Mouse (Mus musculus) heart, adult 2 months (tissue): ENCODE measurements around the gene Coro2b. TPM values are rescaled to one million over a fixed set of nuclear protein-coding genes. Genes with fewer than 3 reads are reported as not detected.

Experiments used
- DNase-seq, 2 experiments: peaks; one replicate each; pipeline ENCODE4 v3.0.0; 2021
- H3K27ac ChIP-seq: fragments of 200-600 bp; 2 replicates; pipeline ENCODE4 v1.8.1; 2022
- H3K27me3 ChIP-seq: fragments of 200-500 bp; 2 replicates; pipeline ENCODE4 v1.6.1; 2012; ENCODE audit warnings: mild to moderate bottlenecking, low read length, inconsistent platforms, mixed read lengths; ENCODE audit not compliant: control insufficient read depth, insufficient read depth
- H3K36me3 ChIP-seq: fragments of 200-500 bp; 2 replicates; pipeline ENCODE4 v1.6.1; 2012; ENCODE audit warnings: low read length, inconsistent platforms; ENCODE audit not compliant: control insufficient read depth, insufficient read depth
- H3K4me1 ChIP-seq: fragments of 200-500 bp; 2 replicates; pipeline ENCODE4 v1.6.1; 2011; ENCODE audit warnings: low read length; ENCODE audit not compliant: control insufficient read depth, insufficient read depth
- H3K4me3 ChIP-seq: fragments of 200-600 bp; 2 replicates; pipeline ENCODE4 v1.8.1; 2022
- H3K79me2 ChIP-seq: fragments of 200-500 bp; replicated peaks from 2 replicates; pipeline ENCODE4 v1.6.1; 2012; ENCODE audit warnings: mild to moderate bottlenecking, inconsistent platforms, low read length, moderate library complexity, mixed read lengths; ENCODE audit not compliant: control insufficient read depth, insufficient read depth
- H3K9ac ChIP-seq: fragments of 200-500 bp; 2 replicates; pipeline ENCODE4 v1.6.1; 2012; ENCODE audit warnings: low read depth, mild to moderate bottlenecking, control low read depth, inconsistent platforms, low read length, mixed read lengths
- CTCF ChIP-seq: fragments of 200-600 bp; IDR thresholded peaks from 2 replicates; pipeline ENCODE4 v1.8.1; 2022; ENCODE audit warnings: antibody characterized with exemption, mild to moderate bottlenecking, moderate library complexity
- EP300 ChIP-seq: fragments of 200-500 bp; IDR thresholded peaks from 2 replicates; pipeline ENCODE4 v1.6.1; 2011; ENCODE audit warnings: low read depth, low read length, control low read depth; ENCODE audit not compliant: insufficient read depth
- POLR2A ChIP-seq: fragments of 200-500 bp; IDR thresholded peaks from 2 replicates; pipeline ENCODE4 v1.6.1; 2011; ENCODE audit warnings: mild to moderate bottlenecking, low read depth, low read length, control low read depth; ENCODE audit not compliant: insufficient read depth
- WGBS: fragments of 180-500 bp; shearing (Covaris S2); methylation state at CpG from one replicate; pipeline ENCODE4 v1.1.7; 2018; 5-methylcytosine and 5-hydroxymethylcytosine counted together
- intact Hi-C: fragments of 180-260 bp; cut with DNase I; formaldehyde crosslinking; loops from one replicate; pipeline ENCODE4 v1.15.1; 2025
- polyA plus RNA-seq: library from polyadenylated mRNA; depleted of rRNA; stranded (reverse); fragments of >200 nt; gene quantifications from 2 replicates; pipeline ENCODE4 v1.2.3, GENCODE M21; 2012
- total RNA-seq, 2 experiments: library from RNA; stranded (reverse); gene quantifications; 2 replicates each; pipeline ENCODE4 v1.2.3; 2021

Gene Coro2b
- total and polyA plus RNA-seq, 3 experiments, result 10.1 to 17.2 (median 11.6) TPM

GRCm38 (mm10) chr9:62407357-62408146, 129.3 kb downstream of the Coro2b start:
- TF ChIP-seq CTCF (peak; percentile 56), POLR2A (peak; percentile 60; the same call in 1 of the 2 replicates), EP300 (peak; percentile 68; the same call in 1 of the 2 replicates)
- Histone ChIP-seq H3K27me3 (no peaks in the 10 kb centered on the region), H3K4me1 (no peaks in the 10 kb centered on the region; the same call in 1 of the 2 replicates), H3K4me3 (no peak overlapping the region), H3K27ac (peak overlapping the region; percentile 80), H3K9ac (no peak overlapping the region), H3K36me3 (no peaks in the 10 kb centered on the region), H3K79me2 (no peaks in the 10 kb centered on the region)
- 45% methylated on average over 5 of the region's 5 CpGs for WGBS
- peak in 1 of 2 experiments; percentile 34 for DNase-seq
- intact Hi-C loops, result no loop called here

- TF ChIP-seq EP300 (no peak), POLR2A (no peak), CTCF (no peak)
- Histone ChIP-seq H3K4me3 (no peak overlapping the region), H3K36me3 (no peaks in the 10 kb centered on the region), H3K9ac (no peak overlapping the region), H3K27me3 (no peaks in the 10 kb centered on the region), H3K79me2 (no peaks in the 10 kb centered on the region), H3K4me1 (no peaks in the 10 kb centered on the region; the same call in 1 of the 2 replicates), H3K27ac (peak overlapping the region; percentile 80)
- no peak for DNase-seq
- WGBS, result 72% methylated on average over 7 of the region's 7 CpGs
- intact Hi-C loops, result no loop called here
These were observed 130.3 kb downstream of the Coro2b start for GRCm38 (mm10) chr9:62406423-62407013.

DNA sequence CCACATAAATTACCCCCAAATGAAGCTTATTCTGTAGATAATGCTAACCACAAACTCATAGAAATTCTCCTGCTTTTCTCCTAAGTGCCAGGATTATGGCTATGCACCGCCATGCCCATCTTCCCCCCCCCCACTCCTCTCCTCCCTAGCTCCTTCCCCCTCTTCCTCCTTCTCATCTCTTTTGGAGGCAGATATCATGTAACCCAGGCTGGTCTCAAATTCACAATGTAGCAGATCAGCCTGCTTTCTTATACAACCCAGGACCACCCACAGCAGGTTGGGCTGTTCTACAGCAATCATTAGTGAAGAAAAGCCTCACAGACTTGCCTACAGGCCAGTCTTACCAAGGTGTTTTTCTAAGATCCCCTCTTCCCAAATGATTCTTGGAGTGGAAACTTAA, 135.3 kb downstream of the Coro2b start:
- WGBS, result 96% methylated on average over 1 of the region's 1 CpGs
- Histone ChIP-seq H3K4me3 (no peak overlapping the region), H3K4me1 (no peaks in the 10 kb centered on the region), H3K36me3 (no peaks in the 10 kb centered on the region), H3K27me3 (no peaks in the 10 kb centered on the region), H3K9ac (no peak overlapping the region), H3K27ac (no peak overlapping the region), H3K79me2 (no peaks in the 10 kb centered on the region)
- no peak for DNase-seq
- TF ChIP-seq EP300 (no peak), CTCF (no peak), POLR2A (no peak)
- intact Hi-C loops, result no loop called here

- no peak overlapping the region for H3K9ac ChIP-seq
These were observed 136.2 kb downstream of the Coro2b start for GRCm38 (mm10) chr9:62400531-62401170.

DNA sequence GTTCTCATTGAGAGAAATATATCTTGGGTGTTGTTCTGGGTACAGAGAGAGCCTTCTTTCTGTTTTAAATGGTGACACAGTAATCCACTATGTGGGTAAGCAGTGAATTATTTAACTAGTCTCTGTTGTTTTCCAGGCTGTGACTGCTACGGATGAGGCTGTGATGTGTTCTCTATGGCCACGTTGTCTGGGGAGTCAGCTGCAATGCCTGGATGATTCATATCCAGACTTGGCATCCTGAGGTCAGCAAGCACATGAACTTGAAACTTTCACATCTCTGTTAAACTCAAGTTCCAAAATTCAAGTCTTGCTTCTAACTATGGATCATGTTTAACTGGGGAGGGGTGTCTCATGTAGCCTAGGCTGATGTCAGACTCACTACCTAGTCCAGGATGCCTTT, 142.7 kb downstream of the Coro2b start:
- Histone ChIP-seq H3K4me1 (no peaks in the 10 kb centered on the region), H3K9ac (no peak overlapping the region), H3K79me2 (no peaks in the 10 kb centered on the region), H3K36me3 (no peaks in the 10 kb centered on the region), H3K27me3 (no peaks in the 10 kb centered on the region), H3K4me3 (no peak overlapping the region), H3K27ac (no peak overlapping the region)
- DNase-seq, result no peak
- intact Hi-C loops, result no loop called here
- 61% methylated on average over 2 of the region's 2 CpGs for WGBS
- no peak for TF ChIP-seq CTCF
- no peak for TF ChIP-seq POLR2A
- no peak for TF ChIP-seq EP300

More at GRCm38 (mm10) chr9:62400531-62401170, 136.2 kb downstream of the Coro2b start:
- H3K36me3 ChIP-seq, result no peaks in the 10 kb centered on the region
- no peaks in the 10 kb centered on the region for H3K79me2 ChIP-seq
- intact Hi-C loops, result no loop called here
- H3K27ac ChIP-seq, result no peak overlapping the region
- DNase-seq, result no peak
- TF ChIP-seq POLR2A (no peak), CTCF (no peak), EP300 (no peak)
- no peaks in the 10 kb centered on the region for H3K4me1 ChIP-seq
- no peaks in the 10 kb centered on the region for H3K27me3 ChIP-seq
- no peak overlapping the region for H3K4me3 ChIP-seq
- WGBS, result 44% methylated on average over 11 of the region's 11 CpGs

DNA sequence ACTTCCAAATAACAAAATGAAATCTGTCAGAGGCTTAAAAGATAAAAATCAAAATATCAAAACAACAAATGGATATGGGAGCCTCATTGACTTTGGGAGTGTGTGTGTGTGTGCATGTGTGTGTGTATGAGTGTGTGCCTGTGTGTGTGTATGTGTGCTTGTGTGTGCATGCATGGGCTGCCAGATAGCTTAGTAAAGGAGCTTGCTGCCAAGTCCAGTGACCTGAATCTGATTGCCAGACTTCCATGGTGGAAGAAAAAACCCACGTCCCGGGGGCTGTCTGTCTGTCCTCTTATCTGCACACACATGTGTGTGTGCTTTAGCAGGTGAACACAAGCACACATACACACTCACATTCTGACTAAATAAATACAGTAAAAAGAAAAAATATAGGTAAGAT, 143.3 kb downstream of the Coro2b start:
- Histone ChIP-seq H3K79me2 (no peaks in the 10 kb centered on the region), H3K36me3 (no peaks in the 10 kb centered on the region), H3K27me3 (no peaks in the 10 kb centered on the region), H3K4me3 (no peak overlapping the region), H3K4me1 (no peaks in the 10 kb centered on the region), H3K9ac (no peak overlapping the region), H3K27ac (no peak overlapping the region)
- TF ChIP-seq EP300 (no peak), CTCF (no peak), POLR2A (no peak)
- no peak for DNase-seq
- intact Hi-C loops, result no loop called here
- WGBS, result 49% methylated on average over 2 of the region's 2 CpGs
